Mouse (Mus musculus): ENCODE data around the gene Cct6b.

- TF ChIP-seq CTCF (IDR thresholded peaks at IDR 0.05; ENCODE audit: extremely low read depth, insufficient read length, insufficient replicate concordance, low read depth, low read length) (no peak), POLR2A (IDR thresholded peaks at IDR 0.05; ENCODE audit: low read depth, low read length) (no peak)
Observed at GRCm38 (mm10) chr11:82684676-82685075, 79.4 kb downstream of the Cct6b start.

All from small intestine, adult 2 months (tissue).